Mouse (Mus musculus) forebrain, embryonic 14.5 days (tissue): ENCODE results near the gene Spr. TPM values are rescaled to one million over a fixed set of nuclear protein-coding genes. Genes with fewer than 3 reads are reported as not detected.
"Not testable (repeated sequence)": the region's sequence is repeated elsewhere in the genome, so short reads cannot be mapped to it uniquely, and the experiment has no call there.

ENCODE experiments used
- ATAC-seq: fragments of 200-750 bp; cut with Nextera tagmentation; 2 replicates; pipeline ENCODE4 v1.8.0; 2017; ENCODE audit warnings: mild to moderate bottlenecking, moderate library complexity
- DNase-seq: peaks from one replicate; pipeline ENCODE4 v3.0.0-alpha.2; 2015; ENCODE audit warnings: low spot score
- H3K27ac ChIP-seq: fragments of 300-500 bp; sonication (generic); 2 replicates; pipeline ENCODE4 v1.5.1; 2014; ENCODE audit warnings: low read depth, mild to moderate bottlenecking, control low read depth, low read length, moderate library complexity
- H3K27me3 ChIP-seq: fragments of 300-500 bp; sonication (generic); replicated peaks from 2 replicates; pipeline ENCODE4 v1.6.1; 2014; ENCODE audit warnings: low read length, control low read depth, mixed read lengths; ENCODE audit not compliant: control insufficient read depth, insufficient read depth
- H3K36me3 ChIP-seq: fragments of 300-500 bp; sonication (generic); 2 replicates; pipeline ENCODE4 v1.6.1; 2014; ENCODE audit warnings: low read length, control low read depth; ENCODE audit not compliant: control insufficient read depth, insufficient read depth
- H3K4me1 ChIP-seq: fragments of 300-500 bp; sonication (generic); 2 replicates; pipeline ENCODE4 v1.6.1; 2014; ENCODE audit warnings: antibody characterized with exemption, low read length, control low read depth; ENCODE audit not compliant: control insufficient read depth, insufficient read depth
- H3K4me2 ChIP-seq: fragments of 300-500 bp; sonication (generic); 2 replicates; pipeline ENCODE4 v1.6.1; 2014; ENCODE audit warnings: mild to moderate bottlenecking, control low read depth, low read length
- H3K4me3 ChIP-seq: fragments of 300-500 bp; sonication (generic); 2 replicates; pipeline ENCODE4 v1.5.1; 2014; ENCODE audit warnings: low read depth, low read length, control low read depth
- H3K9ac ChIP-seq: fragments of 300-500 bp; sonication (generic); 2 replicates; pipeline ENCODE4 v1.6.1; 2014; ENCODE audit warnings: mild to moderate bottlenecking, low read length, control low read depth, moderate library complexity
- H3K9me3 ChIP-seq: fragments of 300-500 bp; sonication (generic); replicated peaks from 2 replicates; pipeline ENCODE4 v1.6.1; 2016; ENCODE audit warnings: low read length, control low read depth, mixed read lengths; ENCODE audit not compliant: control insufficient read depth
- WGBS: fragments of 180-500 bp; shearing (Covaris S2); extraction: QIAGEN DNeasy Blood & Tissue Kit; methylation state at CpG from one replicate; pipeline ENCODE4 v1.1.7; 2014; 5-methylcytosine and 5-hydroxymethylcytosine counted together
- polyA plus RNA-seq: library from polyadenylated mRNA; unstranded; fragments of >200 nt; fragmentation: Nextera tagmentation; extraction: Ambion mirVana; gene quantifications from 2 replicates; pipeline ENCODE4 v1.2.1, GENCODE M21; 2014

Spr gene
- polyA plus RNA-seq, 1 experiment from 2014 or later: 59.4 TPM

DNA sequence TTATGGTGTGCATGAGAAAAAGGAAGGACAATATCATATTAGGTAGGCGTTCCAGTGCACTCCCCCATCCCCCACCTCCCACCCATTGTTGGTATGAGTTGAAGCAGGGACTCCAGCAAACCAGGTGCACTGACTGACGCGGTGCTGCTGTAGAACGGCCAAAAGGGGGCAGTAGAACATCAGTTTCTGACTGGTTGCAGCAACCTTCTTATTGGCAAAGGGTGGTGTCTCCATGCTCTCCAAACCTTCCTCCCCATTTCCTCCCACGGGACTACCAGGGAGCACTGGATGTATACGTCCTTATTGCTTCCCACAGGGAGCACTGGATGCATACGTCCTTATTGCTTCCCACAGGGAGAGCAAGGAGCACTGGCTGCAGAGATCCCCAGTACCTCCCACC lies 3.4 kb upstream of the Spr start:
- DNase-seq: peak; percentile 66
- H3K4me1 ChIP-seq, H3K9ac ChIP-seq, H3K4me2 ChIP-seq, H3K4me3 ChIP-seq, ATAC-seq, H3K36me3 ChIP-seq, H3K9me3 ChIP-seq, H3K27ac ChIP-seq, H3K27me3 ChIP-seq: not testable (repeated sequence)
- WGBS: 8% methylated on average over 6 of the region's 7 CpGs

GRCm38 (mm10) chr6:85139534-85139933 lies 2.0 kb upstream of the Spr start:
- WGBS: 89% methylated on average over 2 of the region's 2 CpGs
- no peak for DNase-seq
- Histone ChIP-seq H3K4me1 (no peaks in the 10 kb centered on the region), H3K36me3 (no peaks in the 10 kb centered on the region), H3K9ac (no peak overlapping the region), H3K9me3 (no peaks in the 10 kb centered on the region), H3K27me3 (no peaks in the 10 kb centered on the region), H3K4me3 (no peak overlapping the region), H3K27ac (no peak overlapping the region), H3K4me2 (no peak overlapping the region)
- no peak for ATAC-seq

DNA sequence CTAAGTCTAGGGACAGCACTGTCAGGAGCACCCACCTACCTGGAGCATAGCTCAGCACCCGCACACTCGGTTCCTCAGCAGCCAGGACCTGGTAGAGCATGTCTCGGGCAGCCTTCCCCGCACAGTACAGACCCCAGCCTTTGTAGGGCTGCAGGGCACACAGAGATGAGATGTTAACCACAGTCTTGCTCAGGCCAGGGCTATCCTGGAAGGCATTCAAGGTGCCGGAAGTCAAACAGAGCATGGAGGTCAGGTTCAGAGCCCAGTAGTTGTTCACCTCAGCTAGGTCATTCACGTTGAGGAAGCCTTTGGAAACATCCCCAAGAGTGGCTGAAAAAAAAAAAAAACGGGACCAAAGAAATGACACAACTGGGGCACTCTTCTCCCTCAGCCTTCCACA lies 782 bp downstream of the Spr start:
- H3K9me3 ChIP-seq, H3K4me1 ChIP-seq, DNase-seq, H3K36me3 ChIP-seq, H3K9ac ChIP-seq, H3K27ac ChIP-seq, H3K27me3 ChIP-seq, ATAC-seq: not testable (repeated sequence)
- peak overlapping the region; percentile 67 for H3K4me3 ChIP-seq
- WGBS: 61% methylated on average over 7 of the region's 7 CpGs
- peak overlapping the region; percentile 58 for H3K4me2 ChIP-seq

GRCm38 (mm10) chr6:85132794-85133193 lies 4.8 kb downstream of the Spr start:
- not testable (repeated sequence) for H3K27ac ChIP-seq, H3K9ac ChIP-seq, H3K4me2 ChIP-seq, H3K4me1 ChIP-seq, H3K36me3 ChIP-seq, H3K9me3 ChIP-seq, H3K27me3 ChIP-seq, ATAC-seq, H3K4me3 ChIP-seq
- peak; percentile 29 for DNase-seq
- 26% methylated on average over 3 of the region's 3 CpGs for WGBS

- not testable (repeated sequence) for H3K4me2 ChIP-seq, H3K4me1 ChIP-seq, DNase-seq, H3K27ac ChIP-seq, H3K9me3 ChIP-seq, H3K9ac ChIP-seq, ATAC-seq, H3K27me3 ChIP-seq, H3K4me3 ChIP-seq, H3K36me3 ChIP-seq
- WGBS: 89% methylated on average over 3 of the region's 3 CpGs
Observed at GRCm38 (mm10) chr6:85132237-85132636, 5.3 kb downstream of the Spr start.

GRCm38 (mm10) chr6:85131673-85132072 lies 5.9 kb downstream of the Spr start:
- 3% methylated on average over 4 of the region's 4 CpGs for whole genome bisulfite sequencing
- peak; percentile 87 for DNase-seq
- Histone ChIP-seq H3K36me3 (0 out of 2 replicates have a peak, but pooled peaks cover 6% of the 10 kb centered on the region), H3K9ac (no peak overlapping the region), H3K27me3 (peaks cover 2% of the 10 kb centered on the region; the same call in 1 of the 2 replicates), H3K9me3 (no peaks in the 10 kb centered on the region), H3K4me3 (no peak overlapping the region), H3K4me2 (no peak overlapping the region), H3K4me1 (no peaks in the 10 kb centered on the region), H3K27ac (no peak overlapping the region)
- ATAC-seq: peak; percentile 54; the same call in 1 of the 2 replicates

- H3K9ac ChIP-seq, H3K36me3 ChIP-seq, H3K9me3 ChIP-seq, H3K4me2 ChIP-seq, H3K27me3 ChIP-seq, H3K4me3 ChIP-seq, H3K27ac ChIP-seq, H3K4me1 ChIP-seq: not testable (repeated sequence)
- peak; percentile 67 for DNase-seq
- WGBS: 38% methylated on average over 8 of the region's 11 CpGs
- peak; percentile 37; the same call in 1 of the 2 replicates for ATAC-seq
Observed at GRCm38 (mm10) chr6:85117545-85118511, 19.7 kb downstream of the Spr start.

DNA sequence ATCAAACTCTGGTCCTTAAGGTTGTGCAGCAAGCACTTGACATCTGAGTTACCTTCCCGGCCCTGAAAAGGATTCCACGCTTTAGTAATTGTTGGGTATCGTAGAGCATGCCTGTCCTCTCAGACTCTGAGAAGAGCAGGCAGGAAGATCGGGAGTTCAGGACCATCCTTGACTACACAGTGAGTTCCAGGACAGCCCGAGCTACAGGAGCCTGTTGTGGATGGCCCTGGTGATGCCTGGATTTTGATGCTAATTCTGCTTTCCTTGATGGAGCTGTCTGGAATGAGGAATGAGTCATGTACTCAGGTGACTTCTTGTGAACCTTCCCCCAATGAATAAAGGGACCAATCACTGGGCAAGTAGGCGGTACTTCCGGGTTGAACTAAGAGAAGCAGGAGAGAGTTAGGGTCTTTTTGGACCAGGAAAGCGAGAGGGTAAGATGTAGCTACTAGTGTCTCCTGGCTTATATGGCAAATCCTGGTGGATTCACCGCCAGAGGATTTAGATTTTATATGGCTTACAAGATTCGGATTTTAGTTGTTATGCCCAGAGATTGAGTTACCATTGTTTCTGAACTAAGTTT lies 32.4 kb downstream of the Spr start:
- WGBS: 86% methylated on average over 10 of the region's 10 CpGs

DNA sequence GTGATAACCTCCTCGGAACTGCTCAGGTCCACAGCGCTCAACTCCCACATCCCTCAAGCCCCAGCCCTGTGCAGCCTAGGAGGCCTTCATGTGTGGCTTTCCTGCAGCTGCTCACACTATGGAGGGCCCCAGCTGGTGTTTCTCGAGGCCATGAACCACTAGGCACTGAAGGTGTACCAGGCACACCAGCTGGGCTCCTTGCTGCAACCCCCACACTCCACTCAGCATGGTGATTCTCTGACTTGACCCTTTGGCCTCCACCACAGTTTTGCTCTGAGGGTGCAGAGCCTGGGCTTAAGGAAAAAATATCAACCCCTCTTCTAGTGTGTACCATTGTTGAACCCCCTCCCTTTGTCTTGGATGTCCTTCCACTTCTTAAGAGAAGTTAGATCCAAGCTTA lies 34.2 kb downstream of the Spr start:
- no peak overlapping the region for H3K9ac ChIP-seq
- H3K4me2 ChIP-seq: no peak overlapping the region
- DNase-seq (no peak), ATAC-seq (no peak)
- no peaks in the 10 kb centered on the region for H3K9me3 ChIP-seq
- H3K27me3 ChIP-seq: no peaks in the 10 kb centered on the region
- H3K36me3 ChIP-seq: no peaks in the 10 kb centered on the region
- no peak overlapping the region for H3K27ac ChIP-seq
- no peak overlapping the region for H3K4me3 ChIP-seq
- 88% methylated on average over 3 of the region's 3 CpGs for WGBS
- no peaks in the 10 kb centered on the region for H3K4me1 ChIP-seq

More for the DNA sequence above, 32.4 kb downstream of the Spr start:
- no peaks in the 10 kb centered on the region for H3K4me1 ChIP-seq
- ATAC-seq (no peak), DNase-seq (no peak)
- H3K9me3 ChIP-seq: no peaks in the 10 kb centered on the region
- H3K36me3 ChIP-seq: no peaks in the 10 kb centered on the region
- no peak overlapping the region for H3K9ac ChIP-seq
- H3K4me2 ChIP-seq: no peak overlapping the region
- no peak overlapping the region for H3K4me3 ChIP-seq
- H3K27ac ChIP-seq: no peak overlapping the region
- no peaks in the 10 kb centered on the region for H3K27me3 ChIP-seq
